Mouse (Mus musculus): ENCODE measurements around the gene Spock1.

Gene Spock1

DNA sequence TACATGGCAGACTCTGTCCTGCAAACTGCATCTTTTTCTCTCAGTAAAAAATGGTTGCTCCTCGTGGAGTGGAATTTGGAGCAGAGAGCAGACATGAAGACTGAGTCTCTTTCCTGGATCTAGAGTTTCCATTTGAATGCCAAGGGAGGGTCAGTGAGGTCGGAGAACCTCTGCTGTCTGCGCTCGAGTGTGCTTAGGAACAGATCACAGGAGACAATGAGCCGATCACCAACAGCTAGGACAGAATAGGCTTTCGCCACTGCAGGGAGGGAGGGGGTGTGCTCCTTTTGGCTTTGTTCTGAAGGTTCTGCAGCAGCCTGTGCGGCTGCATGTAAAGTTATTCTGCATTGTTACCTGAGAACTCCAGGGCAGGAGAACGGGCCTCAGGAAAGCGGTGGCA is 49.6 kb downstream of the Spock1 start:
- no peak for DNase-seq (ENCODE audit: low spot score)

DNA sequence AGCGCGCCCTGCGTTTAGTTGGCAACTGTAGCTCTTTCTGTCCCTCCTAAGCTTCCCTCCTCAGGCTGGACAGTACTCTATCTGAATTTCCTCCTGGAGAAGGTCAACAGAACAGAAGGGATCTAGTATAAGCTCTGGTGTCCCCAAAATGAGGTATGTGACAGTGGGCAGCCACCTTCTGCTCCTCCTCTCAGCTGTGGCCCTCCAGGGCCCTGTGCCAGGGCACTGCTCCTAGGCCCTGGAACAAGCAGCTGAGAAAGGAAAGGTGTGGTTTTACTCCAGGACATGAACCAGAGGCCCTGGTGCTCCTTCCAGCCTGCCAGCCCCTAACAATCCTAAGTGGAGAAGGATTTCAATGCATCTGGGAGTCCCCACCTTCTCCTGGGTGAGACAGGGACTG is 51.1 kb downstream of the Spock1 start:
- no peak for DNase-seq (ENCODE audit: low spot score)

DNA sequence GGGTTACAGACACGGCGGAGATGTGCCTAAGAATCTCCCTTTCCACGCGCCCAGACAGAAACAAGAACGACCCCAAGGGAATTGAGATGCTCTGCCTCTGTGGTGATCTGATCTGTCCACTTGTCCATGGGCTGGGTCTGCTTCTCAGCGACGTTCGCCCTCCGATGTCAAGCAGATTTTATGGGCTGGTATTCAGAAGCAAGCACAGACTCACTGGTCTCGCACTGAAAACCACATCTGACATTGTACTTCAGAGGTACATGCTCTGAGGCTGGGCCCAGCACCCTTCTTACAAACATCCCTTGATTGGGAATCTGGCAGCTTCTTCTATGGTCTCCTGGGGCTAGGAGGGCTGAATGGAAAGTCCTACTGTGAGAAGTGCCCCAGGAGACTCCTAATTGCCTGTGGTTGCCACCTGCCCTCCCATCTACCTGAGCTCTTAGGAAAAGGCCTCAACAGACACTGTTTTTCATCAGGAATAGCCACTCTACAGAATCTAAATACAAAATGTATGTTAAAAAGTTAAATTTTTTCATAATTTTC is 51.8 kb downstream of the Spock1 start:
- no peak for DNase-seq (ENCODE audit: low spot score)

- DNase-seq (ENCODE audit: low spot score) = no peak
Measured at GRCm38 (mm10) chr13:57855766-57856165, 52.4 kb downstream of the Spock1 start.

GRCm38 (mm10) chr13:57854416-57854815 is 53.7 kb downstream of the Spock1 start:
- no peak for DNase-seq (ENCODE audit: low spot score)

DNA sequence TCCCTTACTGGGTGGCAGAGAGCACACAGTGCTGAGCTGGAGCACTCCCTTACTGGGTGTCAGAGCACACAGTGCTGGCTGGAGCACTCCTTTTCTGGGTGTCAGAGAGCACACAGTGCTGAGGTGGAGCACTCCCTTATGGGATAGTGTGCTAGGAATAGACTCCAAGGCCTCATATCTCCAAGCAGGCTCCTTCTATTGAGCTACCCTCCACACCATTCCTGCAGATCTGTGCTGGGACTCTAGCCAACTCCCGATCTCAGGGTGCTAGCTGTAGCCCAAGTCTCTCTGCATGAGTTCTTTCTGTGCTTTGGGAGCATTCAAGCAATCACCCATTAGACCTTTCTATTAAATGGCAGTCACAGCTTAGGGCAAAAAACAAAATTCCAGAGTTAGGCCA is 54.5 kb downstream of the Spock1 start:
- DNase-seq (ENCODE audit: low spot score) = no peak

GRCm38 (mm10) chr13:57853156-57853555 is 55.0 kb downstream of the Spock1 start:
- DNase-seq (ENCODE audit: low spot score) = no peak

- no peak for DNase-seq (ENCODE audit: low spot score)
Measured at GRCm38 (mm10) chr13:57848931-57849330, 59.2 kb downstream of the Spock1 start.

DNA sequence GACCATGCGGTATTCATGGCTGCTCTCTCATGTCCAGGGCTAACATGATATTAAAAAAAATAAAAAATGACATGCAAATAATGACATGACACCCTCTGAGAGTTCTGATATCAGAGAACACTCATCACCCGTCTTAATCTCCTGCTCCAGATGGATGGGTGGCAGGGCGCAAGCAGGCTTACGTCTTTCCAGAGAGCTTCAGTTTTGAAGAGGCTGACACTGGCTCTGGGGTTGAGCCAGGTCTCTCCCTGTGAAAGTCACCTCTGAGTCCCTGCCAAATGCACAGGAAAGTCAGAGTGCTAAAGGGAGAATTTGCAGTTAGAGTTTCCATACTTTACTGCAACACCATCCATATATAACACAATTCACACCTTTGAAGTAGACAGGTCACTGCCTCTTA is 61.0 kb downstream of the Spock1 start:
- no peak for DNase-seq (ENCODE audit: low spot score)

DNA sequence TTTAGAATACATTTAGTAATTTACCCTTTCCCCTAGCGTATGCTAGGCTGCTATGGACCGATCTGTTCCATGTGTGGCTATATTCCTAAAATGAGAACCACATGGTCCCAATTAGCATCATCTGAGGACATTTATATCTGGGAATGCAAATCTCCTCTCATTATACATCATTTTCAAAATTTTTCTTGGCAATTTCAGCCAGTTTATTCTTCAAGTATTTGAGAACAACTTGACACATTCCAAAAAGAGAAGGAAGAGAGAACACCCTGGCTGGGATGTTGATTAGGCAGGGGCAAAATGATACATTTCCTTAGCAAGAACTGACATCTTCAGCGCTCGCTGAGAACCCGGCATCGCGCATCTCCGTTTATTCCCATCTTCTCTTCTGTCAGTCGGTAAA is 61.7 kb downstream of the Spock1 start:
- DNase-seq (ENCODE audit: low spot score) = no peak

DNA sequence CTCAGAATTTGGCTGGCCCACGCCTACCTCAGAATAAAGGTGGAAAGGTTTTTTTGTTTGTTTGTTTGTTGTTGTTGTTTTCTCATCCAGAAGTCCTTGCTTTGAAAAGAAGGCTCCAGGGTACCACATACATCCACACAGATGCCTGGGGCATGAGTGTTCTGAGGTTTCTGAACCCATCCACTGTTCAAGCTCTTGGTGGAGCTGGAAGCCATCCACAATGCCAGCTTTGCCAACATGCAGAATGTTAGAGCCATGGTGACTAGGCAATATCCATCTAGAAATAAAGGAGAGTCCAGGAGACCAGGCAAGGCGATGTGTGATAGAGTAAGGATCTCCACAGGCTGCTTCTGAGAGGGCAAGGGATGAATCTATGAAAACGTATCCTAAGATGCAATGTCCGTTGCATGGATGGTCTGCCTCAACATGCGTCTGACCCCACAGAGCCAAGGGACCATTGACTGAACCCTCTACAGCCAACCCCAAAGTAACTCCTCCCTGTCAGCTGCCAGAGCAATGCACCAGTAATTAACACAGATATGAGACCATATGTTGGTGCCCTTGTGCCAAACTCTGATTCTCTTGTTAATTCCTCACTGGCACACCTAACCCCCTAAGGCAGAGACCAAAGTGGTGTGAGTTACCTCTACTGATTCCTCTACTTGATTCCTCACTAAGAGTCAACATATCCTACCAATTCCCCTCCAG is 66.8 kb downstream of the Spock1 start:
- no peak for DNase-seq (ENCODE audit: low spot score)

DNA sequence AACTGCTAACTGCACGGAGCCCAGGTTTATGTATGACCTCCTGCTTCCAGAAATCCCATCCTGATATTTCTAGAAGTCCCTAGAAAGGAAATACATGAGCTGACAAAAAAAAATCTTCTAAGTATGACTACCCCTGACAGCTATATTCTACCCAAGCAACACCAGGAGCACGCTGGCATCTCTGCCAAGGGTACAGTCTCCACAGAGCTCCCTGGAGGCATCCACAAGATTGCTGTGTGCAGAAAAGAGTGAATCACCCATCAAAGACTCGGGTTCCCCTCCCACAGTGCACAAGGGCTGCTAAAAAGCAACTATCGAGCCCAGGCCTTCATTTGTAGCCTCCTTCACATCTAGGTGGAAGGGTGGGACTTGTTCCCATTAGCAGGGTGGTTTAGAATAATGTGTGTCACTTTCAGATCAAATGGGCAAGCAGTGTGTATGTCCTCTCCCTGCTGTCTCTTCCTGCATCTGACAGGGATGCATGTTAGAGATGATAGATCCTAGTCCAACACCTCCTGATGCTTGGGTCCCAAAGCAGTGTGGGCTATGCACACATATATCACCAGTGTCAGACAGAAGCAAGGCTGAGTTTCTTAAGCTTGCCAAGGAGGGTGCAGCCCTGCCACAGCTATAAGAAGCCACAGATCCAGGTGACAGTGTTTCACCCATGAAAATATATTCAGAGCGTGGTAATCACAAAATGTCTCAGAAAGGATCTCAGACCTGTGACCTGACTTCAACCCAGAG is 70.3 kb downstream of the Spock1 start:
- no peak for DNase-seq (ENCODE audit: low spot score)

DNA sequence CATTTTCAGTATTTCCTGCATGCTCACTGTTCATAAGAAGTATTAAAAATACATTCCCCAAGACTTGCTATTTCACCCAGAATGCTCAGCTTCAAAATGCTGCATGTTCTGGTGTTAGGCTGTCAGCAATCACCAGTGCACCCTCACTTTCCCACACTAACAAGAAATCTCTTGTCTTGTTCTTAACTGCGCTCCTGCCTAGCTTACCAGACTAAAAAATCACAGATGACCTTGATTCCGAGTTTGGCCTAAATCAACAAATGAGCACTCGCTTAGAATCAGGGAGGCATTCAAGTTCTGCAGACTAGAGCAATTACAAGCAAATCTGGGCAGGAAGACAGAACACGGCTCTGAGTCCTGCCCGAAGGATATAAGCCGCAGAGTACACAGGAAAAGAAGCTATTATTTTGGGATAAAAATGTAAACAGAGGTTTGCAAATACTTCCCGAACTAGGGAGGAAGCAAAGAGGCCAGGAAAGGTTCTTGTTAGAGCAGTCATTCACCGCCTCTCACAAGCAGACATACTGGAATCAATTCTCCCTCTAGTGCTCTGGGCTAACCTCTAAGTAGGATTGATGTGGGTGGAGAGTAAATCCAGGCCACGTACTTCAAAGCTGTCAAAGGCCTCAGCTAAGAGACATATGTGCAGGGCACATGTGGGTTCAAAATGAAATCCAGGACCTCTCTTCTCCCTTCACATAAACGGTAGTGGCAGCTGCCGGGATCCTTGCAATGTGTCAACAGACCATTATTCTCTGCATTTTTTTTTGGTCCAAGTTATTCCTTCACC is 76.6 kb downstream of the Spock1 start:
- DNase-seq (ENCODE audit: low spot score) = no peak

- DNase-seq (ENCODE audit: low spot score) = no peak
Measured at GRCm38 (mm10) chr13:57830896-57831295, 77.2 kb downstream of the Spock1 start.

- no peak for DNase-seq (ENCODE audit: low spot score)
Measured at GRCm38 (mm10) chr13:57830091-57830490, 78.0 kb downstream of the Spock1 start.

DNA sequence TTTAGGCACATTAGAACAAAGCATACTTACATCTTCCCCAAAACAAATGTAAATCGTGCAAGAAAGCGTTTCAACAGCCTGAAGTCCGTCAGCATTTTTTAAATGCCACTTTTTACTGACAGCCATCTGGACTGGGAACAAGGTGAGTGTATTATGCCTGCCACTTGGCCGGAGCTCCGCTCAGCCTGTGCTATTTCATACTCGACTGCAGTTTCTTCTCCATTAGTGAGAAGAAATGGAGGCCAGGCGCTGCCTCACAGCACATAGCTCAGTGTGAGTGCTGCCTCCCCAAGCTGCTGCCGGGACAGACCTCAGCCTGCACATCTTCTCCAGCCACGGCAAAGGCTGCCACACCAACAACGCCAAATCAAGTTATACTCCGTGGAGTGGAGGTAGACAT is 91.9 kb downstream of the Spock1 start:
- DNase-seq (ENCODE audit: low spot score) = no peak

- DNase-seq (ENCODE audit: low spot score) = no peak
Measured at GRCm38 (mm10) chr13:57812643-57813042, 95.5 kb downstream of the Spock1 start.

- DNase-seq (ENCODE audit: low spot score) = no peak
Measured at GRCm38 (mm10) chr13:57811253-57811652, 96.9 kb downstream of the Spock1 start.

DNA sequence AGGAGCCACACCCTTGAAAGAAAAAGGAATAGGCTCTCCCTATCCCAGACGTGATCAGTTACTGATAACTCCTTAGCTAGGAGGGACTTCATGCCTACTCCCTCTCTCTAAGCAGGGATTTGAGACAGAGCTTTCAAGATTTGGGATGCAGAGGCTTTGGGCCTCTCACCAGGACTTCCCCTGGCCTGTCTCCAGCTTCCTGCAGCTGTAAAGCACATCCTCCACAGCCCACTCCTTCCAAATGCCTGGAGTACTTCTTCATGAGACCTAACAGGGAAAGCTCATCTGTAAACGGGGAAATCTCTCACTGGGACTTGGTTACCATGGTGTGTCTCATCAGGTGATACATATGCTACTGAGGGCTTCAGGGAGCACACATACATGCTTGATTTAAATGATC is 97.3 kb downstream of the Spock1 start:
- DNase-seq (ENCODE audit: low spot score) = no peak

- DNase-seq (ENCODE audit: low spot score) = no peak
Measured at GRCm38 (mm10) chr13:57810083-57810482, 98.0 kb downstream of the Spock1 start.

DNA sequence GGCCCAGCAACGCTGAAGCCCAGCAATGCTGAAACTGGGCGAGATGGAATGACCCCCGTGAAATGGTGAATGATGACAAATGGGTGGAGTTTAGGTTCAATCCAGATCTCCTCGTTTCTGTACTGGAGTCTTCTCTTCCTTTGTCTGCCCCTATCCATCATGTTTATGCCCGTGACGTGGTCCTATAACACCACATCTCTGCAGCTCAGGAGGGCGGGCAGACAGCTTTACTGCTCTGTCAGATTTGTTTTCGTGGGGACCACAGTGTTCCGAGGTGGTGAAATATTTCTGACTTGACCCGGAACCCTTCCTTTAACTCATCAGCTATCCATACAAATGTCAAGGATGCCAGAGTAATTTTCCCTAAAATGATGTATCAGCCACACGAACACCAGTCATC is 98.5 kb downstream of the Spock1 start:
- no peak for DNase-seq (ENCODE audit: low spot score)

DNA sequence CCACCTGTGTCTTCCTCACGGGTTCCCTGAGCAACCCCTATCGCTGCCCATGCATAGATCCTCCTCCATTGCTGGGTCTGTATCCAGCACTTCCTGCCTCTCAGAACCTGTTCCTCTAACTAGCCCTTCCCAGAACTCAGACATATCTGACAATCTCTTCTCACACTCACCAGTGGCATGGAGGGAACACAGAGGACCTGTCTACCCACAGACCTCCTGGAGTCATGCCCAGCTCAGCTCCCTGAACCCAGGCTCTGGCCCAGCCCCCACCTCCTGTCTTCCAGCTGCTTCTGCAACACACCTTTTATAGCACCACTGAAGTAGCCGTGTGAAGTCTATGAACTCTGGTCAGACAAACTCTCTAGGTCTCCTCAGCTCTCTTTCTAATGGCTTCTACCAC is 101.3 kb downstream of the Spock1 start:
- DNase-seq (ENCODE audit: low spot score) = no peak

DNA sequence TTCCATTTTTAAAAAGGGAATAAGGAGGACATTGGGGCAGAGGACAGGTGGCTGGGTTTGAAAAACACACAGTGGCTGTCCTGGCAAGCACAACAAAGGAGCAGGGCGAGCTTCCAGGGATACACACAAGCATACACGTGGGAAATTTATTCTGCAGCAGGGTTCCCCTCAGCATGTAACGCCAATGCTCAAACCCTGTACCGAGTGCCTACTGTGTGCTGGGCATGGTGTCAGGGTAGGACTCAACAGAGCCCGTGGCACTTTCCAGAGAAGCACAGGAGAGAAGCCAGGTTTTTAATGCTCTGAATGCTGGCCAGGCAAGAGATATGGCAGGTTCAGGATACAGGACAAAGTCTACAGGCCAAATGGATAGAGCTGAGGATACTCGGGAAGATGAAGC is 101.8 kb downstream of the Spock1 start:
- no peak for DNase-seq (ENCODE audit: low spot score)

Measured in layer of hippocampus, adult 11-12 months (tissue).